Mouse (Mus musculus) intestine, embryonic 14.5 days (tissue): Measurements from ENCODE around the gene Gpr183. TPM values are rescaled to one million over a fixed set of nuclear protein-coding genes. Genes with fewer than 3 reads are reported as not detected.

Experiments used
- ATAC-seq: fragments of 200-750 bp; cut with Nextera tagmentation; replicated peaks from 2 replicates; pipeline ENCODE4 v1.8.0; 2017; ENCODE audit warnings: low read depth, moderate number of reproducible peaks, moderate TSS enrichment, moderate library complexity; ENCODE audit not compliant: low FRiP score, low TSS enrichment
- DNase-seq: peaks from one replicate; pipeline ENCODE4 v3.0.0-alpha.2; 2018; ENCODE audit warnings: low spot score
- H3K27ac ChIP-seq: fragments of 300-500 bp; sonication (generic); 2 replicates; pipeline ENCODE4 v1.5.1; 2014; ENCODE audit warnings: low read depth, mild to moderate bottlenecking, control low read depth
- H3K27me3 ChIP-seq: fragments of 300-500 bp; sonication (generic); replicated peaks from 2 replicates; pipeline ENCODE4 v1.6.1; 2014; ENCODE audit warnings: low read length, control low read depth; ENCODE audit not compliant: control insufficient read depth, insufficient read depth
- H3K36me3 ChIP-seq: fragments of 300-500 bp; sonication (generic); 2 replicates; pipeline ENCODE4 v1.6.1; 2014; ENCODE audit warnings: low read length, control low read depth; ENCODE audit not compliant: control insufficient read depth, insufficient read depth
- H3K4me1 ChIP-seq: fragments of 300-500 bp; sonication (generic); replicated peaks from 2 replicates; pipeline ENCODE4 v1.6.1; 2014; ENCODE audit warnings: low read length, control low read depth, mixed read lengths; ENCODE audit not compliant: control insufficient read depth, insufficient read depth
- H3K4me2 ChIP-seq: fragments of 300-500 bp; sonication (generic); 2 replicates; pipeline ENCODE4 v1.6.1; 2014; ENCODE audit warnings: low read length
- H3K4me3 ChIP-seq: fragments of 300-500 bp; sonication (generic); 2 replicates; pipeline ENCODE4 v1.5.1; 2014; ENCODE audit warnings: low read depth, low read length, control low read depth, mixed read lengths
- H3K9ac ChIP-seq: fragments of 300-500 bp; sonication (generic); 2 replicates; pipeline ENCODE4 v1.6.1; 2014; ENCODE audit warnings: mild to moderate bottlenecking, low read length
- H3K9me3 ChIP-seq: fragments of 300-500 bp; sonication (generic); 2 replicates; pipeline ENCODE4 v1.6.1; 2016; ENCODE audit warnings: low read length, control low read depth; ENCODE audit not compliant: control insufficient read depth
- WGBS: fragments of 180-500 bp; shearing (Covaris S2); extraction: QIAGEN DNeasy Blood & Tissue Kit; methylation state at CpG from one replicate; pipeline ENCODE4 v1.1.7; 2014; 5-methylcytosine and 5-hydroxymethylcytosine counted together
- polyA plus RNA-seq: library from polyadenylated mRNA; unstranded; fragments of >200 nt; fragmentation: Nextera tagmentation; extraction: Ambion mirVana; gene quantifications from 2 replicates; pipeline ENCODE4 v1.2.1, GENCODE M21; 2014

The Gpr183 gene
- polyA plus RNA-seq, 1 experiment from 2014 or later: 3.4 TPM

GRCm38 (mm10) chr14:121949436-121949835, 15.6 kb downstream of the Gpr183 start:
- ATAC-seq: no peak
- DNase-seq: peak; percentile 33
- Histone ChIP-seq H3K9me3 (no peaks in the 10 kb centered on the region), H3K4me2 (no peak overlapping the region), H3K4me1 (peaks cover 4% of the 10 kb centered on the region; the same call in 1 of the 2 replicates), H3K4me3 (no peak overlapping the region), H3K9ac (no peak overlapping the region), H3K27me3 (no peaks in the 10 kb centered on the region), H3K27ac (no peak overlapping the region), H3K36me3 (0 out of 2 replicates have a peak, but pooled peaks cover 4% of the 10 kb centered on the region)
- 97% methylated on average over 3 of the region's 3 CpGs for WGBS

GRCm38 (mm10) chr14:121947966-121948365, 17.0 kb downstream of the Gpr183 start:
- DNase-seq (peak; percentile 29), ATAC-seq (no peak)
- Histone ChIP-seq H3K4me1 (peaks cover 4% of the 10 kb centered on the region; the same call in 1 of the 2 replicates), H3K4me2 (no peak overlapping the region), H3K9me3 (peaks cover 2% of the 10 kb centered on the region; the same call in 1 of the 2 replicates), H3K36me3 (no peaks in the 10 kb centered on the region), H3K4me3 (no peak overlapping the region), H3K9ac (no peak overlapping the region), H3K27ac (no peak overlapping the region), H3K27me3 (no peaks in the 10 kb centered on the region)
- WGBS: 70% methylated on average over 3 of the region's 3 CpGs

- Histone ChIP-seq H3K4me1 (peaks cover 4% of the 10 kb centered on the region; the same call in 1 of the 2 replicates), H3K36me3 (no peaks in the 10 kb centered on the region), H3K4me2 (no peak overlapping the region), H3K27ac (no peak overlapping the region; the same call in 1 of the 2 replicates), H3K9ac (no peak overlapping the region), H3K27me3 (no peaks in the 10 kb centered on the region), H3K4me3 (no peak overlapping the region), H3K9me3 (peaks cover 2% of the 10 kb centered on the region; the same call in 1 of the 2 replicates)
- DNase-seq (peak; percentile 52), ATAC-seq (no peak)
- WGBS: 47% methylated on average over 8 of the region's 8 CpGs
These were observed 17.7 kb downstream of the Gpr183 start for GRCm38 (mm10) chr14:121947201-121947760.

GRCm38 (mm10) chr14:121946728-121947127, 18.3 kb downstream of the Gpr183 start:
- peaks cover 4% of the 10 kb centered on the region; the same call in 1 of the 2 replicates for H3K4me1 ChIP-seq
- H3K9ac ChIP-seq: no peak overlapping the region
- ATAC-seq (no peak), DNase-seq (peak; percentile 50)
- H3K27me3 ChIP-seq: no peaks in the 10 kb centered on the region
- no peaks in the 10 kb centered on the region for H3K36me3 ChIP-seq
- no peak overlapping the region; the same call in 1 of the 2 replicates for H3K27ac ChIP-seq
- WGBS: 47% methylated on average over 8 of the region's 8 CpGs
- peaks cover 2% of the 10 kb centered on the region; the same call in 1 of the 2 replicates for H3K9me3 ChIP-seq
- no peak overlapping the region for H3K4me3 ChIP-seq
- no peak overlapping the region for H3K4me2 ChIP-seq

- no peak overlapping the region for H3K9ac ChIP-seq
- H3K4me3 ChIP-seq: no peak overlapping the region
- H3K36me3 ChIP-seq: no peaks in the 10 kb centered on the region
- ATAC-seq (no peak), DNase-seq (peak; percentile 47)
- H3K4me1 ChIP-seq: peaks cover 4% of the 10 kb centered on the region; the same call in 1 of the 2 replicates
- H3K4me2 ChIP-seq: no peak overlapping the region
- WGBS: 74% methylated on average over 5 of the region's 5 CpGs
- no peak overlapping the region for H3K27ac ChIP-seq
- H3K9me3 ChIP-seq: peaks cover 2% of the 10 kb centered on the region; the same call in 1 of the 2 replicates
- H3K27me3 ChIP-seq: no peaks in the 10 kb centered on the region
These were observed 18.9 kb downstream of the Gpr183 start for GRCm38 (mm10) chr14:121946131-121946530.

GRCm38 (mm10) chr14:121939582-121939981, 25.4 kb downstream of the Gpr183 start:
- ATAC-seq (no peak), DNase-seq (peak; percentile 20)
- WGBS: 88% methylated on average over 3 of the region's 3 CpGs

GRCm38 (mm10) chr14:121938256-121939191, 26.5 kb downstream of the Gpr183 start:
- DNase-seq (peak; percentile 39), ATAC-seq (no peak)
- no peak overlapping the region for H3K9ac ChIP-seq
- peaks cover 10% of the 10 kb centered on the region; the same call in 1 of the 2 replicates for H3K9me3 ChIP-seq
- H3K4me1 ChIP-seq: no peaks in the 10 kb centered on the region
- H3K27me3 ChIP-seq: no peaks in the 10 kb centered on the region
- H3K4me3 ChIP-seq: no peak overlapping the region
- 0 out of 2 replicates have a peak overlapping the region, but pooled peaks have one; percentile 6 for H3K27ac ChIP-seq
- WGBS: 91% methylated on average over 11 of the region's 11 CpGs
- no peak overlapping the region for H3K4me2 ChIP-seq
- H3K36me3 ChIP-seq: peaks cover 9% of the 10 kb centered on the region; the same call in 1 of the 2 replicates

More at GRCm38 (mm10) chr14:121939582-121939981, 25.4 kb downstream of the Gpr183 start:
- no peak overlapping the region for H3K27ac ChIP-seq
- no peaks in the 10 kb centered on the region for H3K27me3 ChIP-seq
- H3K36me3 ChIP-seq: peaks cover 1% of the 10 kb centered on the region; the same call in 1 of the 2 replicates
- H3K4me1 ChIP-seq: no peaks in the 10 kb centered on the region
- peaks cover 10% of the 10 kb centered on the region; the same call in 1 of the 2 replicates for H3K9me3 ChIP-seq
- no peak overlapping the region for H3K9ac ChIP-seq
- H3K4me3 ChIP-seq: no peak overlapping the region
- no peak overlapping the region for H3K4me2 ChIP-seq

GRCm38 (mm10) chr14:121937601-121938255, 27.3 kb downstream of the Gpr183 start:
- H3K27ac ChIP-seq: 0 out of 2 replicates have a peak overlapping the region, but pooled peaks have one; percentile 6
- H3K4me3 ChIP-seq: no peak overlapping the region
- ATAC-seq: no peak
- no peaks in the 10 kb centered on the region for H3K4me1 ChIP-seq
- no peak overlapping the region for H3K9ac ChIP-seq
- H3K36me3 ChIP-seq: peaks cover 9% of the 10 kb centered on the region; the same call in 1 of the 2 replicates
- peaks cover 8% of the 10 kb centered on the region; the same call in 1 of the 2 replicates for H3K9me3 ChIP-seq
- 80% methylated on average over 11 of the region's 11 CpGs for WGBS
- no peaks in the 10 kb centered on the region for H3K27me3 ChIP-seq
- H3K4me2 ChIP-seq: no peak overlapping the region
- DNase-seq: peak; percentile 47
